Mouse (Mus musculus) limb, embryonic 11.5 days (tissue): ENCODE data around the gene Pgbd5. TPM values are rescaled to one million over a fixed set of nuclear protein-coding genes. Genes with fewer than 3 reads are reported as not detected.

Source experiments
- ATAC-seq: fragments of 200-750 bp; cut with Nextera tagmentation; 2 replicates; pipeline ENCODE4 v1.8.0; 2017; ENCODE audit warnings: low read depth; ENCODE audit not compliant: insufficient number of reproducible peaks, low FRiP score, low TSS enrichment
- DNase-seq: peaks from one replicate; pipeline ENCODE4 v3.0.0-alpha.2; 2015; ENCODE audit warnings: low spot score
- H3K27ac ChIP-seq: fragments of 300-500 bp; sonication (generic); replicated peaks from 2 replicates; pipeline ENCODE4 v1.5.1; 2014; ENCODE audit warnings: low read depth, mild to moderate bottlenecking, low read length
- H3K27me3 ChIP-seq: fragments of 300-500 bp; sonication (generic); 2 replicates; pipeline ENCODE4 v1.6.1; 2014; ENCODE audit warnings: mild to moderate bottlenecking, low read length, mixed read lengths; ENCODE audit not compliant: control insufficient read depth, insufficient read depth
- H3K36me3 ChIP-seq: fragments of 300-500 bp; sonication (generic); 2 replicates; pipeline ENCODE4 v1.6.1; 2014; ENCODE audit warnings: mild to moderate bottlenecking, low read length, moderate library complexity, mixed read lengths; ENCODE audit not compliant: control insufficient read depth, insufficient read depth
- H3K4me1 ChIP-seq: fragments of 300-500 bp; sonication (generic); 2 replicates; pipeline ENCODE4 v1.6.1; 2014; ENCODE audit warnings: low read length, mixed read lengths; ENCODE audit not compliant: control insufficient read depth, insufficient read depth
- H3K4me2 ChIP-seq: fragments of 300-500 bp; sonication (generic); 2 replicates; pipeline ENCODE4 v1.6.1; 2014; ENCODE audit warnings: low read depth, mild to moderate bottlenecking, moderate library complexity; ENCODE audit not compliant: severe bottlenecking
- H3K4me3 ChIP-seq: fragments of 300-500 bp; sonication (generic); 2 replicates; pipeline ENCODE4 v1.5.1; 2014; ENCODE audit warnings: low read depth, low read length
- H3K9ac ChIP-seq: fragments of 300-500 bp; sonication (generic); 2 replicates; pipeline ENCODE4 v1.6.1; 2014; ENCODE audit warnings: mild to moderate bottlenecking, low read length
- H3K9me3 ChIP-seq: fragments of 300-500 bp; sonication (generic); 2 replicates; pipeline ENCODE4 v1.6.1; 2016; ENCODE audit warnings: low read length; ENCODE audit not compliant: control insufficient read depth
- WGBS: fragments of 180-500 bp; shearing (Covaris S2); extraction: QIAGEN DNeasy Blood & Tissue Kit; methylation state at CpG from one replicate; pipeline ENCODE4 v1.1.7; 2014; 5-methylcytosine and 5-hydroxymethylcytosine counted together
- polyA plus RNA-seq: library from polyadenylated mRNA; unstranded; fragments of >200 nt; fragmentation: Nextera tagmentation; extraction: Ambion mirVana; gene quantifications from 2 replicates; pipeline ENCODE4 v1.2.1, GENCODE M21; 2014

Gene Pgbd5
- polyA plus RNA-seq, 1 experiment from 2014 or later: 0.36 TPM

- no peak for ATAC-seq
- no peak overlapping the region for H3K4me3 ChIP-seq
- H3K9ac ChIP-seq: no peak overlapping the region
- no peaks in the 10 kb centered on the region for H3K36me3 ChIP-seq
- no peak overlapping the region for H3K4me2 ChIP-seq
- no peaks in the 10 kb centered on the region for H3K9me3 ChIP-seq
- H3K27ac ChIP-seq: no peak overlapping the region
- WGBS: 38% methylated on average over 4 of the region's 4 CpGs
- no peaks in the 10 kb centered on the region for H3K4me1 ChIP-seq
- DNase-seq: no peak
- H3K27me3 ChIP-seq: no peaks in the 10 kb centered on the region
Measured at GRCm38 (mm10) chr8:124463111-124463510, 23.7 kb upstream of the Pgbd5 start.

GRCm38 (mm10) chr8:124462192-124462591 lies 22.7 kb upstream of the Pgbd5 start:
- no peak overlapping the region for H3K9ac ChIP-seq

GRCm38 (mm10) chr8:124461103-124461502 lies 21.6 kb upstream of the Pgbd5 start:
- Histone ChIP-seq H3K4me3 (no peak overlapping the region), H3K4me1 (no peaks in the 10 kb centered on the region), H3K36me3 (no peaks in the 10 kb centered on the region), H3K9ac (no peak overlapping the region), H3K27me3 (no peaks in the 10 kb centered on the region), H3K9me3 (no peaks in the 10 kb centered on the region), H3K27ac (no peak overlapping the region), H3K4me2 (no peak overlapping the region)
- 65% methylated on average over 10 of the region's 10 CpGs for WGBS
- ATAC-seq: no peak
- DNase-seq: no peak

More at GRCm38 (mm10) chr8:124462192-124462591, 22.7 kb upstream of the Pgbd5 start:
- Histone ChIP-seq H3K9me3 (no peaks in the 10 kb centered on the region), H3K27ac (no peak overlapping the region), H3K36me3 (no peaks in the 10 kb centered on the region), H3K4me2 (no peak overlapping the region), H3K4me1 (no peaks in the 10 kb centered on the region), H3K4me3 (no peak overlapping the region), H3K27me3 (no peaks in the 10 kb centered on the region)
- ATAC-seq: no peak
- no peak for DNase-seq
- WGBS: 87% methylated on average over 9 of the region's 9 CpGs

GRCm38 (mm10) chr8:124460660-124461059 lies 21.2 kb upstream of the Pgbd5 start:
- no peak overlapping the region for H3K4me3 ChIP-seq
- WGBS: 67% methylated on average over 4 of the region's 4 CpGs
- no peaks in the 10 kb centered on the region for H3K27me3 ChIP-seq
- no peaks in the 10 kb centered on the region for H3K9me3 ChIP-seq
- H3K9ac ChIP-seq: no peak overlapping the region
- no peak for ATAC-seq
- DNase-seq: no peak
- H3K4me2 ChIP-seq: no peak overlapping the region
- H3K27ac ChIP-seq: no peak overlapping the region
- H3K4me1 ChIP-seq: no peaks in the 10 kb centered on the region
- H3K36me3 ChIP-seq: no peaks in the 10 kb centered on the region

GRCm38 (mm10) chr8:124459627-124460026 lies 20.2 kb upstream of the Pgbd5 start:
- no peaks in the 10 kb centered on the region for H3K36me3 ChIP-seq
- H3K9ac ChIP-seq: no peak overlapping the region
- H3K9me3 ChIP-seq: no peaks in the 10 kb centered on the region
- H3K27me3 ChIP-seq: no peaks in the 10 kb centered on the region
- H3K27ac ChIP-seq: no peak overlapping the region
- ATAC-seq (no peak), DNase-seq (no peak)
- 38% methylated on average over 12 of the region's 12 CpGs for WGBS
- H3K4me1 ChIP-seq: no peaks in the 10 kb centered on the region
- H3K4me2 ChIP-seq: no peak overlapping the region
- no peak overlapping the region for H3K4me3 ChIP-seq

GRCm38 (mm10) chr8:124455359-124455758 lies 15.9 kb upstream of the Pgbd5 start:
- DNase-seq (no peak), ATAC-seq (no peak)
- no peaks in the 10 kb centered on the region for H3K27me3 ChIP-seq
- WGBS: 66% methylated on average over 3 of the region's 3 CpGs
- H3K4me1 ChIP-seq: no peaks in the 10 kb centered on the region
- H3K27ac ChIP-seq: no peak overlapping the region
- no peaks in the 10 kb centered on the region for H3K9me3 ChIP-seq
- H3K4me3 ChIP-seq: no peak overlapping the region
- no peaks in the 10 kb centered on the region for H3K36me3 ChIP-seq
- H3K4me2 ChIP-seq: no peak overlapping the region
- no peak overlapping the region for H3K9ac ChIP-seq

GRCm38 (mm10) chr8:124450192-124450895 lies 10.9 kb upstream of the Pgbd5 start:
- no peak overlapping the region for H3K4me3 ChIP-seq
- H3K27me3 ChIP-seq: no peaks in the 10 kb centered on the region
- H3K9ac ChIP-seq: no peak overlapping the region
- DNase-seq (no peak), ATAC-seq (no peak)
- no peaks in the 10 kb centered on the region for H3K36me3 ChIP-seq
- no peak overlapping the region for H3K4me2 ChIP-seq
- H3K4me1 ChIP-seq: no peaks in the 10 kb centered on the region
- no peak overlapping the region for H3K27ac ChIP-seq
- WGBS: 84% methylated on average over 8 of the region's 8 CpGs
- H3K9me3 ChIP-seq: no peaks in the 10 kb centered on the region

- H3K4me3 ChIP-seq: no peak overlapping the region
- ATAC-seq (no peak), DNase-seq (no peak)
- no peak overlapping the region for H3K9ac ChIP-seq
- H3K4me2 ChIP-seq: no peak overlapping the region
- H3K4me1 ChIP-seq: no peaks in the 10 kb centered on the region
- H3K27me3 ChIP-seq: no peaks in the 10 kb centered on the region
- WGBS: 76% methylated on average over 10 of the region's 10 CpGs
- no peaks in the 10 kb centered on the region for H3K9me3 ChIP-seq
- no peak overlapping the region for H3K27ac ChIP-seq
- H3K36me3 ChIP-seq: no peaks in the 10 kb centered on the region
Measured at GRCm38 (mm10) chr8:124448962-124449670, 9.7 kb upstream of the Pgbd5 start.
